Mouse (Mus musculus): ENCODE measurements at regions not wholly inside any gene's neighbourhood (a gene's known extent, or its start where the extent isn't known, plus 50 kb on each side); places are given as distances from the start of the nearest gene placed in this dataset.

DNA sequence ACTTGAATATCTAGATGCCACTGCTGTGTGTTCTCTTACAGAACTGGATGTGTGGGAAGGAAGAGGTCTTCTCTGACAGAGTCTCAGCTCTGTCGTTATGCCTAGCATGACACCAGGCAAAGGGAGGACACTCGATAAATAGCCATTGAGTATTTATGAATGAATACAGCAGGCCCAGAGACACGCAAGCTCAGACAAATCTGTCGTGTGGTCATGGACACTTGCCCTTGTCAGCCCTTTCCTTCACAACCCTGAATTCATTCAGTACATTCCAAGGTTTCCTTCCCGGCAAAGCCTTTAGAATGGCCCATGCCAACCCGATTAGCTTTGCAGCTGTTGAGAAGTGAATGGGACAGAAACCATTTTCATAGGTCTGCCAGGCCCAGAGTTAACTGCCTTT lies 176.1 kb upstream of the 1700066M21Rik start:
- Histone ChIP-seq H3K36me3 (no peaks in the 10 kb centered on the region), H3K4me2 (no peak overlapping the region), H3K9me3 (no peaks in the 10 kb centered on the region), H3K27ac (no peak overlapping the region), H3K4me3 (no peak overlapping the region), H3K4me1 (replicated peaks) (peaks cover 11% of the 10 kb centered on the region), H3K27me3 (peaks cover 5% of the 10 kb centered on the region; the same call in 1 of the 2 replicates), H3K9ac (no peak overlapping the region)
- 64% methylated on average over 6 of the region's 6 CpGs for WGBS
- ATAC-seq (ENCODE audit: low FRiP score), result no peak

DNA sequence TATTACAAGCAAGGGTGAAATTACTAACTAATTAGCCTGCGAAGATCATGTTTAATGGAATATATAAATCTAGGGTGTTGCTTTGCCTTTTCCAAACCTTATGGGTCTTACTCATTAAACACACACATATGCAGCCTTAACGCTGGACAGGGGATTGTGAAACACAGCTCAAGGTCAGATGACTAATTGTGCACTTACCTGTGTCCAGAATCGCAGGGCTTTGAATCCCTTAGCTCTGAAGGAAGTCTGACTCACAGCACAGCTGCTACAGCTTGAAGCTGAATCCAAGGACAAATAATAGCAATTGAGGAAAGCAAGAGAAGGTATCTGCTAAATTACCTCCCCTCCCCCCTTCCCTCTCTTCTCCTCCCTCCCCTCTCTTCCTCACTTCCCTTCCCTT lies 173.1 kb upstream of the 1700066M21Rik start:
- WGBS, result 66% methylated on average over 3 of the region's 3 CpGs
- Histone ChIP-seq H3K36me3 (no peaks in the 10 kb centered on the region), H3K4me1 (replicated peaks) (peaks cover 11% of the 10 kb centered on the region), H3K9me3 (no peaks in the 10 kb centered on the region), H3K27ac (no peak overlapping the region), H3K4me2 (no peak overlapping the region), H3K4me3 (no peak overlapping the region), H3K9ac (no peak overlapping the region), H3K27me3 (peaks cover 11% of the 10 kb centered on the region; the same call in 1 of the 2 replicates)
- no peak for ATAC-seq (ENCODE audit: low FRiP score)

DNA sequence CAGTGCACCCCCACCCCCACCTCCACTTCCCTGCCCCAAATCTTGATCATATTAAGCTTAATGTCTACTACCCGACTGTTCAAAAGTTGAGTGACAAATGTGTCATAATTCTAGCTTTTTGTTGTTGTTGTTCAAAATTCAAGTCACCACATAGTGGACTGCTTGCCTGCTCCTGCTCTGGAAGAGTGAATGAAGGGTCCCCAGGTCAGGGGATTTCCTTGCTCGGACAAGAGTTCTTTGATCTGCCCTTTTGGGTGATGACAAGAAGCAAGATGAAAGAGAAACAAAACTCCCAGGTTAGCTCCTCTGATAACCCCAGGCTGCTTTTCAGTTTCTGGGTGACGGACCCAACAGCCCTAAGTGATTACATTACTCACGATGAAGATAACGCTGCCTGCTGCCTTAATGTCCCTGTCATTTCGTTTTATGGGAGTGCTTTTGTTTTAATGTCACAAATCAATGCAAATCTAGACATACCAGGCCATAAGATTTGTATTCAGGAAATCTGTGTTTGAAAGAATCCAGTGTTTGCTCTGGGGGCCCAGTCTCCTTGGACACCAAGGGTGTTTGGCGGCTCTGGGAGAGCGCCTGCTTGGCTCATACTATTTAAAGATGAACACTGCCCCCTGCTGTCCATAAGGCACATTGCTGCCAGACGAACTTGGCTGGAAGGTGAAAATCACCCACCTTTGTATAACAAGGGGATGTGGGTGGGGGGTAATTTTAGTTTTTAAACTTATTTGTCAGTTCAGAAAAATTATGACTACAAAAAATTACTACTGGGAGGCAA lies 172.0 kb upstream of the 1700066M21Rik start:
- WGBS, result 8% methylated on average over 9 of the region's 9 CpGs
- no peak overlapping the region for H3K9ac ChIP-seq
- H3K9me3 ChIP-seq, result no peaks in the 10 kb centered on the region
- no peaks in the 10 kb centered on the region for H3K36me3 ChIP-seq
- H3K27me3 ChIP-seq, result peaks cover 11% of the 10 kb centered on the region; the same call in 1 of the 2 replicates
- no peak overlapping the region for H3K27ac ChIP-seq
- H3K4me3 ChIP-seq, result no peak overlapping the region
- H3K4me2 ChIP-seq, result peak overlapping the region; percentile 44
- peaks cover 11% of the 10 kb centered on the region for H3K4me1 ChIP-seq (replicated peaks)
- peak; percentile 70 for ATAC-seq (ENCODE audit: low FRiP score)

DNA sequence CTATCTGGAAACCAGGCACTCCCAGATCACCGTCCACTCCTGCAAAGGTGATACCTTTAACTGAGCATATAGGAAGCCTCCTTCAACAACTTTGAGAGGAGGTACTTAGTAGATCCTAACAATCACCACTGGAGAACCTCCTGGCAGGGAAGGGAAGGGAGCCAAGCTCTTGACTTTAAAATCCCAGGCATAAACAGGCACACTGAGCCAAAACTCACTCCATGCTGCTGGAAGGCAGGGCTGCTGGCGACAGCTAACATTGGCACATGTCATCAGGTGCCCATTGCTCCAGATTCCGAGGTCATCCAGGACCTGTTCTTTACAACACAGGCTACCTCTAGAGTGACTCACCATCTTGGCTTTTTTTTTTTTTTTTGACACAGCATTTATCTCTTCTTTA lies 170.9 kb upstream of the 1700066M21Rik start:
- Histone ChIP-seq H3K36me3 (no peaks in the 10 kb centered on the region), H3K9me3 (no peaks in the 10 kb centered on the region), H3K4me1 (replicated peaks) (peaks cover 11% of the 10 kb centered on the region), H3K4me3 (no peak overlapping the region), H3K27ac (no peak overlapping the region), H3K4me2 (no peak overlapping the region), H3K9ac (no peak overlapping the region), H3K27me3 (peaks cover 11% of the 10 kb centered on the region; the same call in 1 of the 2 replicates)
- WGBS, result 77% methylated on average over 3 of the region's 3 CpGs
- ATAC-seq (ENCODE audit: low FRiP score), result no peak

DNA sequence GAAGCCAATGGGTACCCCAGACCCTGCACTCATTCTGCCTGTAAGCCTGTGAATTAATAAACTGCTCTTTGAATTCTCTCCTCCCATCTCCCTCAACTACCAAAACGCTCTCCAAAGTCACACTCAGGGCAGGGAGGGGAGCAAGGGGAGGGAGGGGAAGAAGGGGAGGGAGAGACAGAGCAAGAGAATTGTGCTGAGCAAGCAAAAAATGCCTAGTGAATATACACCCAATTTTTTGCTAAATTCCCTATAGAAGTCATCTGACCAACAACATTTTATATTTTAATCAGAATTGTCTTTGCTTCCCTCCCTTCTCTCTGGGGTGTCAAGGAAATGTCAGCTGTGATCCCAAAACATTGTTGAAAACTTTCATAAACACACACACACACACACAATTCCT lies 170.5 kb upstream of the 1700066M21Rik start:
- peaks cover 11% of the 10 kb centered on the region for H3K4me1 ChIP-seq (replicated peaks)
- 29% methylated on average over 1 of the region's 1 CpGs for WGBS
- no peak overlapping the region for H3K4me2 ChIP-seq
- H3K9me3 ChIP-seq, result no peaks in the 10 kb centered on the region
- no peak overlapping the region for H3K9ac ChIP-seq
- no peak for ATAC-seq (ENCODE audit: low FRiP score)
- no peak overlapping the region for H3K4me3 ChIP-seq
- no peaks in the 10 kb centered on the region for H3K36me3 ChIP-seq
- H3K27me3 ChIP-seq, result peaks cover 11% of the 10 kb centered on the region; the same call in 1 of the 2 replicates
- H3K27ac ChIP-seq, result no peak overlapping the region

DNA sequence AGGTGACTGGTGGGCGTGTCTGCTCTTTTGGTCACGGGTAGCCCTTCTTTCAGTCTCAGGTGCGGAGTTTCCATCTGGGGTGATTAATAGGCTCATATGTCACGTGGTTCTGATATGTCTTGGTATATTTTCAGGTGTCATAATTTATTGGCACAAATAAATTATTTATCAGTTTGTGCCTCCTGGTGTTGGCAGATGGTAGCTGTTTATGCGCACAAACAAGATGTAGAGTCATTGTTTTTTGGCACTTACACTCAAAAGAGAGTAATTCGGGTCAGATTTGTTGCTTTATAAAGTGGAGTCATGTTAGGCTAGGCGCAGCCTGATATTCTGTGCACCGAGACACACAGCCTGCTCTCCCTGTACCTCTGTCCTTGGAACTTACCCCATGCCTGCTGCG lies 169.0 kb upstream of the 1700066M21Rik start:
- H3K27ac ChIP-seq, result no peak overlapping the region
- 80% methylated on average over 9 of the region's 9 CpGs for WGBS
- no peak for ATAC-seq (ENCODE audit: low FRiP score)
- H3K4me2 ChIP-seq, result no peak overlapping the region
- H3K4me1 ChIP-seq (replicated peaks), result peaks cover 14% of the 10 kb centered on the region
- no peaks in the 10 kb centered on the region for H3K36me3 ChIP-seq
- no peak overlapping the region for H3K4me3 ChIP-seq
- H3K9me3 ChIP-seq, result no peaks in the 10 kb centered on the region
- peaks cover 10% of the 10 kb centered on the region; the same call in 1 of the 2 replicates for H3K27me3 ChIP-seq
- H3K9ac ChIP-seq, result no peak overlapping the region

DNA sequence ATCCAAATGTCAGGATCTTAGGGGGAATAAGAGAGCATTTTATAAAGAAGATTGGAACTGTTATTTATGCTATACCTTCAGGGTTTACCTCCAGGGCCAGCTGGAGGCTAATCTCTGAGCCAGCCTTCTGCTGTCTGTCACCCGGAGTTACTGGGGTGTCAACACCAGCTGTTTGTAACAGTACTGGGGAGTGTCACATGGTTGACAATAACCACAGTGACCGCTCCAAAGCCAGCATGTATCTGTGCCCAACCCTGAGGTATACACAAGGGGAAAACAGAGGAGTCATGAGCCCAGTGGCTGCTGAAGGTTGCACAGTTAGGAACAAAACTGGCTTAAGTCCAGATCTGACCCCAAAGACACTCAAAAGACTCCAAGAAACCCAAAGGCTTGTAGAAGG lies 168.1 kb upstream of the 1700066M21Rik start:
- Histone ChIP-seq H3K4me2 (no peak overlapping the region), H3K27ac (no peak overlapping the region), H3K9ac (no peak overlapping the region), H3K9me3 (no peaks in the 10 kb centered on the region), H3K4me3 (no peak overlapping the region), H3K36me3 (no peaks in the 10 kb centered on the region), H3K4me1 (replicated peaks) (peaks cover 20% of the 10 kb centered on the region), H3K27me3 (0 out of 2 replicates have a peak, but pooled peaks cover 5% of the 10 kb centered on the region)
- 71% methylated on average over 2 of the region's 2 CpGs for WGBS
- ATAC-seq (ENCODE audit: low FRiP score), result no peak

DNA sequence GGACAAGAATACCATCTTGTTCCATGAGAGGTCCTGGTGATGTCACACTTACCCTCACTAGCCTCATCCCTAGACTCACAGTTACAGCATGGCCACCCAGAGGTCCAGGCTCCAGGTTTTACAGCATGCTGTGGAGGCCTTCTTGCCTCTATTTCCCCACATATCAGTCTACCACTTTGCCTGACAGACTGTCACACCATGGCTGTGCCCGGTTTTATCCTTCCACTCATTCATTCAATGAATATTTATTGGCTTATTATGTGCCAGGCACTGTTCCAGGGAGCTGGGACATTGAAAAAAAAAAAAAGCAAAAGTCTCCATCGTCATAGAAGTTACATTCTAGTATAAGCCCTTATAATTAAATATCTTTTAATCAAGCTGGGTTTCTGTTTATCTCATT lies 166.4 kb upstream of the 1700066M21Rik start:
- Histone ChIP-seq H3K4me2 (no peak overlapping the region), H3K27me3 (0 out of 2 replicates have a peak, but pooled peaks cover 5% of the 10 kb centered on the region), H3K27ac (no peak overlapping the region), H3K36me3 (no peaks in the 10 kb centered on the region), H3K9ac (no peak overlapping the region), H3K4me3 (no peak overlapping the region), H3K4me1 (replicated peaks) (peaks cover 12% of the 10 kb centered on the region), H3K9me3 (no peaks in the 10 kb centered on the region)
- 33% methylated on average over 2 of the region's 2 CpGs for WGBS
- ATAC-seq (ENCODE audit: low FRiP score), result no peak

DNA sequence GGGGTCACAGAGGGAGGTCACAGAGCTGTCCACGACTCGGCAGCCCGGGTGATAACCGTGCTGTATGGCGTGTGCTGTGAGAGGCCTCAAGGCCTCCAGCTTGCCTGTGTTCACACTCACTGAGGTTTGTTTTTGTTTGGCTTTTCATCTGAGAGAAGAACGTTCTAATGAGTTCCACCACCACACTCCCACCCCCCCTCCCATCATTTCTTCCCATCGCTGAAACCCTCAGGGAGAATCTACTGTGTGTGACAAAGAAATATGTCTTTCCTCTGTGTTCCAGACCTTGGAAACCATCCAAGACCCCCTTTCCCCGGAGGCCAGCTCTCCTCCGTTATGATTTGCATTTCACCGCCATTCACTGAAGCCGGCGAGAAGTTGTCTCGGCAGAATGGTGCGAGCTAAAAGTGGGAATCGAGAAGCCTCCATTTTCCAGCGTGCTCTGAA lies 164.0 kb upstream of the 1700066M21Rik start:
- H3K4me2 ChIP-seq, result peak overlapping the region; percentile 42
- H3K4me1 ChIP-seq (replicated peaks), result peaks cover 23% of the 10 kb centered on the region
- H3K36me3 ChIP-seq, result no peaks in the 10 kb centered on the region
- H3K27me3 ChIP-seq, result no peaks in the 10 kb centered on the region
- H3K4me3 ChIP-seq, result 0 out of 2 replicates have a peak overlapping the region, but pooled peaks have one; percentile 7
- no peak overlapping the region for H3K9ac ChIP-seq
- H3K9me3 ChIP-seq, result no peaks in the 10 kb centered on the region
- ATAC-seq (ENCODE audit: low FRiP score), result peak; percentile 62
- 15% methylated on average over 16 of the region's 16 CpGs for WGBS
- H3K27ac ChIP-seq, result peak overlapping the region; percentile 74

DNA sequence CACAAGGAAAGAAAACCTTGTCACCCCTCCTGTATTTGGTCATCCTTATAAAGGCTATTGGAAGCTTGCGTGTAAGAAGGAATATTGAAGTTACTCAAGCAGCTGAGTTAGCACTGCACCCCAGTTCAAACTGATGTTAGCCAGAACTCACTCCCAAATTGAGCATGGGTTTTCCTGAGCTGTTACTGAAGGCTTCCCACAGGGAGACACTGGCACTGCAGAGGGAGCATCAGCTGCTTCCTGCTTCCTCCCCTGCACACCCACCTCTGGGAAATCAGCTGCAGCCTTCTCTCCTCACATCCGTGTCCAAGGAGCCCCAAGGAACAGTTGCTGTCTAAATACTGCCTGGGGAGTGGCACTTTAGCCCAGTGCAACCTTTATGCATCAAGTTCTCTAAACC lies 163.2 kb upstream of the 1700066M21Rik start:
- H3K4me3 ChIP-seq, result no peak overlapping the region
- no peak overlapping the region for H3K9ac ChIP-seq
- WGBS, result 49% methylated on average over 2 of the region's 2 CpGs
- H3K27me3 ChIP-seq, result no peaks in the 10 kb centered on the region
- ATAC-seq (ENCODE audit: low FRiP score), result no peak
- H3K9me3 ChIP-seq, result no peaks in the 10 kb centered on the region
- H3K4me2 ChIP-seq, result no peak overlapping the region
- H3K4me1 ChIP-seq (replicated peaks), result peaks cover 32% of the 10 kb centered on the region
- H3K27ac ChIP-seq, result peak overlapping the region; percentile 48; the same call in 1 of the 2 replicates
- no peaks in the 10 kb centered on the region for H3K36me3 ChIP-seq

DNA sequence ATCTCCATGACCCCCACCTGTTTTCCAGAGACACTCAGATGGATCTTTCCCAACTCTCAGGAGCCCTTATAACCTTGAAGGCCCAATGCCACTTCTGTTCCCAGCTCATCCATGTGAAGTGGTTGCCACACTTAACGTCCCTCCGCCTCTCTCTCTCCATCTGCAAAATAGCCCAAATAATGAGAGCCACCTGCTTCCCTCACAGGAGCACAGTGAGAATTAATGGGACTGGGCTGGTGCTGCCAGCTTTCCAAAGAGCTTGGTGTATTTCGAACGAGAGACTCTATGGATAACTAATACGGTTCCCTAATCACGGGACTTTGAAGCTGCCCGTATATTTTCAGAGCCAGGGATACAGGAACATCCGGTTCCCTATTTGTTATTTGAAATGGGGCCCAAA lies 159.8 kb upstream of the 1700066M21Rik start:
- Histone ChIP-seq H3K4me2 (no peak overlapping the region), H3K4me3 (no peak overlapping the region), H3K9me3 (no peaks in the 10 kb centered on the region), H3K27ac (no peak overlapping the region), H3K9ac (no peak overlapping the region), H3K4me1 (replicated peaks) (peaks cover 34% of the 10 kb centered on the region), H3K36me3 (no peaks in the 10 kb centered on the region), H3K27me3 (no peaks in the 10 kb centered on the region)
- 55% methylated on average over 8 of the region's 8 CpGs for WGBS
- ATAC-seq (ENCODE audit: low FRiP score), result peak; percentile 40

DNA sequence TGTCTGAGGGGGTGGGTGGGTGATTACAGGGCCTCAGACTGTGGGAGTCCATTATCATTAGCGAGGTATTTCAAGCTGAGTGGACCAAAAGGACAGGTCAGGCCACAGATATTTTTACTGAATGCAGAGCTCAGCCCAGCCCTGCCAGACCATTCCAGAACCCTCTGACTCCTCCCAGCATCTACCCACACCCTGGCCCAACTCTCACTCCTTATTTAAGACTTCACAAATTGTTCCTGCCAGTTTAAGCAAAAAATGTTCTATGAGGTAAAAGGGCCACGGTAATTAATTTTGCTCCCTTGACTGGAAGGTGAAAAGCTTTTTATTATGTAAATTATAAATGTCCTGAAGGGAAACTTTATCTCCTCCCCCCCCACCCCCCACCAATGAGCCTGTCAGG lies 159.3 kb upstream of the 1700066M21Rik start:
- peak; percentile 41 for ATAC-seq (ENCODE audit: low FRiP score)
- Histone ChIP-seq H3K4me1 (replicated peaks) (peaks cover 34% of the 10 kb centered on the region), H3K9ac (no peak overlapping the region), H3K27ac (no peak overlapping the region), H3K9me3 (no peaks in the 10 kb centered on the region), H3K27me3 (no peaks in the 10 kb centered on the region), H3K4me2 (no peak overlapping the region), H3K4me3 (no peak overlapping the region), H3K36me3 (no peaks in the 10 kb centered on the region)
- 18% methylated on average over 2 of the region's 2 CpGs for WGBS

DNA sequence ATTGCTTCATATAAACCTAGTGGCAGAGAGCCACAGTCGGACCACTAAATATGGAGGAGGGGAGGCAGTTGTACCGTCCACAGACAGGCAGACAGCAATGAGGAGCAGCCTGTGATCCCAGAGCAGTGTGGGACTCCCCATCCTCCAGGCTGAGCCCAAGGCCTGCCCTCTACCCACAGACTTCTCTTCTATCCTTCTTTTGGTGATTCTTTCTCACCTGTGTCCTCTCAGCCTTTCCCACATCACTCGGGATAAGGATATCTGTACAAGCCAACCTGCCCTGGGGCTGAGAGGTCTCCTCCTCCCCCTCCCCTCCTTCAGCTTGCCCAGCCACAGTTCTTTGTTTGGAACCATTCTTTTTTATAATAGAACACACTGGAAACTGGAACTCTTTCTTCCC lies 158.8 kb upstream of the 1700066M21Rik start:
- no peaks in the 10 kb centered on the region for H3K9me3 ChIP-seq
- no peak overlapping the region; the same call in 1 of the 2 replicates for H3K27ac ChIP-seq
- H3K9ac ChIP-seq, result no peak overlapping the region
- H3K4me3 ChIP-seq, result no peak overlapping the region
- no peak overlapping the region for H3K4me2 ChIP-seq
- H3K36me3 ChIP-seq, result no peaks in the 10 kb centered on the region
- H3K27me3 ChIP-seq, result no peaks in the 10 kb centered on the region
- peaks cover 29% of the 10 kb centered on the region for H3K4me1 ChIP-seq (replicated peaks)
- WGBS, result 21% methylated on average over 3 of the region's 3 CpGs
- peak; percentile 70 for ATAC-seq (ENCODE audit: low FRiP score)

Measured in hindbrain, embryonic 13.5 days (tissue).